Mouse (Mus musculus) mature B cell (primary cell): ENCODE data around the gene Cdhr2.

ENCODE experiments used
- in situ Hi-C: fragments of 300-500 bp; cut with MboI; formaldehyde crosslinking; loops from 2 replicates; pipeline ENCODE4 v1.14.3; 2019

The Cdhr2 gene

DNA sequence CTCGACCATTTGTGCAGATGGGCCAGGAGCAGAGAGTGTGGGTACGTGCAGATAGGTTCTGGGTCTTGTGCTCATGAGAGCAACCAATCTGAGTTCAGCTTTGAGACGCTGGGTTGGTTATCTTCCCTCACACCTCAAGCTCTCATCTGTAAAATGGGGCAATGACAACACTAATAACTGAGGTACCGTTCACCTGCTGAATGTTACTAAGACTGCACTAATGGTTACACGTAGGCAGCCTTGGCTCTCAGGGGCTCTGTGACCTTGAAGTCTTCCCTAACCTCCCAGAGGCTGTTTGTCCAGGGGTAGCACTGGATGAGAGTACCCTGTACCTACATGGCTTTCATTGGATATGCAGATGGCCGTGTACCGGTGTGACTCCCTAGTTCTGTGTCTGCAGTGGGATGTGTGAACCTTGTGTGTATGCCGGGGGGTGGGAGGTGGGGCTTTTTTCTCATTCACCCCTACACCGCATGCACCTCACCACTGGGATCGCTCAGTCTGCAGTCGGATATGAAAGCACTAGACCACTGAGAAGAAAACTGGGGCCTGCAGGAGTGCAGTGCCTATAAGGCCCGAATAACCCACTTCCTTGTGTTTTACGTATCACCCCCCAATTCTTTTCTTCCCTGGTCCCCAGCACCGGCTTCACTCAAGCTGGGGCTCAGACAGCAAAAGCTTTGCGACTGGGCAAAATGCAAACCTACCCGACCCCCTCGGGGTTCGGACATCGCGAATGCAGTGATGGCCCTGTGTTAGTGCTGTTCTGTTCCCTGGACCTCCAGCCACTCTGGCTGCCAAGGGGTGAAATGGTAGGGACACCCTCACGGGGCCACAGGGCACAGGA is 8.3 kb upstream of the Cdhr2 start:
- in situ Hi-C loops, result no loop called here

DNA sequence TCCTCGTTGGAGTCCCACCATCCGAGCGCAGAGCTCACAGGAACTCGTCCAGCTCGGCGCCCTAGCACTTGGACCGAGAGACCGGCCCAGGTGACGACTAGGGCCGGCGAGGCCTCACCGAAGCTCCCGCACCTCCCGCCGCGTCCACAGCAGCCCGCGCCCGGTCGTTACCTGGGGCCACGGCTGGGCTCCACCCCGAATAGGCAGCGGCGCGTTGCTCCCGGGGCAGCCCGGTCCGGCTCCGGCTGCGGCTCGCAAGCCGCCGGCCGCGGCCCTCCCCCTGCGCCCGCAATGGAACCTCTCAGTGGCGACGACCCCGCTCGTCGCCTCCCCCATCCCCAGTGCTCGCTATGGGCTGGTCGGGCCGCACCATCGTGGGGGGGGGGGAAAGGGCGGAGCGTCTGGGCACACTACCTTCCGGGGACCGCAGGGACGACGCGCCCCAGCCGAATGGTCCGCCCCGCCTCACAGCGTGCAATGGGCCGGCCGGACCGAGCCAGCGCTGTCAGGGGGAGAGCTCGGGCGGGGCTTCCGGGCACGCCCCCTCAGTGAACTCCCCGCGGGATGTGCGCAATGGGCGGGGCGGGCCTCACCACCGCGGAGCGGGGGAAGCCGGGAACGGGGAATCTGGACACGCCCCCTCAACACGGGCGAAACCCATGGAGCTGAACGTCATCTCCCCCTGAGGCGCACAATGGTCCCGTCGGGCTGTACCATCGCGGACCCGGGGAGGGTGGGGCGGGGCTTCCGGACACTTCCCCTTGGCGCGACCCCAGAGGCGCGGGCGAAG is 7.5 kb upstream of the Cdhr2 start, which contains the start of gene Rnf44:
Gene Rnf44, minus strand, starts transcription at position 350 of the 790 bp plus-strand sequence.
- in situ Hi-C loops, result no loop called here

DNA sequence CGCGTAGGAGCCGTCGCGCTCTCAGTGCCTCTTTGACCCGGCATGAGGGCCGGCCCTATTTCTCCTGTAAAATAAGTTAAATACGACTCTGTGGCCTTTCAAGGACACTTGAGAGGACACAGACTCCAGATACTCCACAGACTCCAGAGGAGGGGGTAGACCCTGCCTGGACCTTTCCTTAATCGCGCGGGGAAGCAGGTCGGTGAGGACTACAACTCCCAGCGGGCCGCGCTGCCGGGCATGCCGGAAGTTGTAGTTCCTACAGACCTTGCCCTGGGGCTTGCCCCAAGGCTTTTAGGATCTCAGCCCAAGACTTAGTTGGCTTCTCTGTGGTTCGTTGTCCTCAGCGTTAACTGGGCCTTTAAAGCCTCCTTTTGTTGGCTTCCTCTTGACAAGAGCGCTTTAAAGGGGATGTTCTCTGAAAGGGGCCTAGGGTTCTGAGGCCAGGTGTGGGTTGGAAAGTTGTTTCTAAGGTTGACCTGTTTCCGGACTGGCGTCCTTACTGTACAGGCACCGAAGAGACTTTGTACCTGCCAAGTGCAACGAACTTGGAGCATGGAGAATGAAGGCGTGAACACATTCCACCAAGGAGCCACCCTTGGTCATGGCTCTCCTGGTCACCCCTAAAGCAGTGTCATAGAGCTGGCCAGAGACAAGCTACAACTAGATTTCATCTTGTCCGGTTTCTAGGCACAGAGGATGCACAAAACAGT is 6.8 kb upstream of the Cdhr2 start:
- in situ Hi-C loops, result no loop called here

DNA sequence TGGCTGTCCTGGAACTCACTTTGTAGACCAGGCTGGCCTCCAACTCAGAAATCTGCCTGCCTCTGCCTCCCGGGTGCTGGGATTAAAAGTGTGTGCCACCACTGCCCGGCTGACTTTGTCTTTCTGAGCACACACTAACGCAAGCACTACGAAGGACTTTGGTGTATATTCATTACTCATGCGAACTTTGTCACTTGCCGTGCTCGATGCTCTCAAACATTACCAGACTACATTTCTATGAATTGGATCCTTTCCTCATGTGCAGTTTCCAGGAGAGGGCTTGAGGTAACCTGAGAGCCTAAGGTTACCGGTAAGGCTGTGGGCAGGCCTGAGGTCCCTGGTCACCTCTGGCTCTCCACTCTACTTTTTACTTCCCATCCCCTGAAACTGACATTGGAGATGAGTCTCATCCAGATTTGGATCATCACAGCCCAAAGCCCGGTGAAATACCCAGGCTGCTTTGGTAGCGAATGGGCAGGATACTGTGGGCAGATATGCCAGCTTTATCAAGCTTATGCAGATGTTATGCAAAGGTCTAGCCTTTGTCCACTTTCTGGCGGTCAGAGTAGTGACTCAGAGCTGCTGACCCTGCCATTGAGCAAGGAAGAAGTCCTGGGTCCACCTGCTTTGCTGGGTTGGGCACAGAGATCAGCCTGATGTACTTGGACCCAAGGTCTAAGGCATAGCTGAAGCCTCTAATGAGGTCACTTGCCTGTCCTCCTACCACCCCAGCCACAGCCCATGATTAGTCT is 5.6 kb upstream of the Cdhr2 start:
- in situ Hi-C loops, result no loop called here

DNA sequence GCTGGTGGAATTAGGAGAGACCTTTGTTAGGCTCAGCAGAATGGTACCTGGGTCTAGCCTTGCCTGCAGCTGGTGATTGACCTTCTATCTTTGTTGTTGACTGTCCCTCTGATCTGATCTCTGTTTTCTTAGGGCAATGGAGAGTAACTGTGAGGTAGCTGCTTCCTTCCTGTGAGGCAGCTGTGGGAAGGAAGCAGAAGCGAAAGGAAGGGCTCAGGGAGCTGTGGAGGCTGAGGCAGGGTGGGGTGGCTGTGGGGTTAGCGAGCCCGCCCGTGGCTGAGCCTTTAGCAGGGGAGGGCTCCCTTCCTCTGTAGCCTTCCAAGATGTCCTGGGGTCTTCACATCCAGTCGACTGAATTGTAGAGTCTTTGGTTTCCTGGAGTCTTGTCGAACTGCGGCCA is 1.2 kb downstream of the Cdhr2 start:
- in situ Hi-C loops, result no loop called here

DNA sequence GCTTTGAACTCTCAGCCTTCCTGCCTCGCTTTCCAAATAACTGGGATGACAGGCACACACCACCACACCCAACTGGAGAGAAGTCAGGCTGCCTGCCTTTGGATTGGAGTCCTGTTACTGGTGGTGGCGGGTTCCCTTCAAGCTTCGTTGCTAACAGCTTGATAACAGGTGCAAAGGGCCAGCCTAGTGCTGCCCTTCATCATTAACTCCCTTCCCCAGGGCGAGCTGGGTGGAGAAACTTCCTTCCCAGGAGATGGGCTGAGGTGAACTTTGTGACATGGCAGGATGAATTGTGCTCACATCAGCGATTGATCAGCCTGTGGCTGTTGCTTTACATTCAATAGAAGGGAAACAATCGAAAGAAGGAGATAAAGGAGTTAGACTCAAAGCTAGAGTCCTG is 3.6 kb downstream of the Cdhr2 start:
- in situ Hi-C loops, result no loop called here

DNA sequence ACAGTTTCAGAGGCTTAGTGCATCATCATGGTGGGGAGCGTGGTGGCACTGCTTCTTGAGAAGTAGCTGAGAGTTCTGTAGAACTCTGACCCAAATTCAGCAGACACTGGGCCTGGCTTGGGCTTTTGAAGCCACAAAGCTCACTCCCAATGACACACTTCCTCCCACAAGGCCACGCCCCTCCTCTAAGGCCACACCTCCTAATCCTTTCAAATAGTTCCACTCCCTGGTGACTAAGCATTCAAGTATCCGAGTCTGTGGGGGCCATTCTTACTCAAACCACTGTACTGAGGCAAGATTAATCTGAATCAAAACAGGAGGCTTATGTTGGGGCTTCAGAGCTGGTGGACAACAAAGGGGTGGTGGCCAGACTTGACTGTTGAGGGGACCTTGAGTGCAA is 9.6 kb downstream of the Cdhr2 start:
- in situ Hi-C loops, result no loop called here

DNA sequence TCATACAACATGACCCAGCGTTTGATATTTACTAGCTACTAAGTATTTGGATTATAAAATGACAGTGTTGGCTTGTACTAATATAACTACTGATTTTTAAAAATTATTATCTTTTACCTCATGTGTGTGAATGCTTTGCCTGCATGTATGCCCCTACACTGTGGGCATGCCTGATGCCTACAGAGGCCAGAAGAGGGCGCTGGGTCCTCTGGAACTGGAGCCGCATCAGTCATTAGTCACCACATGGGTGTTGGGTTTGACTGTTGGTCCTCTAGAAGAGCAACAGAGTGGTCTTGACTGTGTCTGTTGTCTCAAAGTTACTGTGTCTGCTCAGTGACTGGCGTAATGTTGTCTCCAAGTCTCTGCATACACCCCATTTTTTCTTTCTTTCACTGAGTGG is 13.1 kb downstream of the Cdhr2 start:
- in situ Hi-C loops, result no loop called here

DNA sequence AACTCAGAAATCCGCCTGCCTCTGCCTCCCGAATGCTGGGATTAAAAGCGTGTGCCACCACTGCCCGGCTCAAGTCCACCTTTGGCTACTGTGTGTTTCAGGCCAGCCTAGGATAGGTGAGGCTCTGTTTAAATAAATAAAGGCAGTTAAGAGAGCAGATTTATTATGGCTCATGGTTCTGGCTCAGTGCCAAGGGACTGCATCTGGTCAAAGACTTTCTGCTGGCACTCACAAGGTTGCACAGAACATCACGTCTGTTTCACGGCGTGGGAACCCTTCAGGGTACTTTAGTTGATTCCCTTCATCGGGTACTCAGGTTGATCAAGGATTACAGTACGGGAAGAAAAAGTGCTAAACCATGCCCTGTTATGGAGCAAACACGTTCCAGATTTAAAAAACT is 13.7 kb downstream of the Cdhr2 start:
- in situ Hi-C loops, result no loop called here

DNA sequence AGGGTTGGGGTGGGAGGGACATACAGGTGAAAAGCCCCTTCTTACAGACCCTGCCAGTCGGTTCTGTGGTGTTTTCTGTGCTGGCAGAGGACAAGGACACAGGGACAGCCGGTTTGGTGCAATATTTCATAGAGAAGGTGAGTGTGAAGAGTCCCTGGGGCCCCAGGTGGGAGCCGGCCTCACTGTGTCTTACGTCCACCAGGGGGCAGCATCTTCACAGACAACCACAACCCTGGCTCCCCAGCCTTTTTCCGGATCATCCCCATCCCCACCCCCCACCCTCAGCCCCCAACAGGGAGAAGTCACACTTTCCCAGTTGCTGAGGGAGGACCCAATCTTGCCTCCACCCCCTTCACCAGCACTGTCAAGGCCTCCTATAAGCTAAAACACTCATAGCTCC is 15.7 kb downstream of the Cdhr2 start:
- in situ Hi-C loops, result no loop called here

DNA sequence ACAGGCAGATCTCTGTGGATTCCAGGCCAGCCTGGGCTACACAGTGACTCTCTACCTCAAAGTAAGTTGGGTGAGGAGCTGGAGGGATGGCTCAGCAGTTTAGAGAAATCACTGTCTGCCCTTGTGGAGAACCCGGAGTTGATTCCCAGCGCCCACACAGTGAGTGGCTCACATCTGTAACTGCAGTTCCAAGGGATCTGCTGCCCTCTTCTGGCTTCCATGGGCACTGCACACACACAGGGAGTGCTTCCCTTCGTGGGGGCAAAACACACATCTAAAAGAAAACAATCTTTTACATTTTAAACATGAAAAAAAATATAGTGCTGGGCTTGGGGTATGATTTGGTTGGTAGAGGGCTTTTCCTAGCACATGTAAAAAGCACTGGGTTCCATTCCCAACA is 21.9 kb downstream of the Cdhr2 start:
- in situ Hi-C loops, result no loop called here

DNA sequence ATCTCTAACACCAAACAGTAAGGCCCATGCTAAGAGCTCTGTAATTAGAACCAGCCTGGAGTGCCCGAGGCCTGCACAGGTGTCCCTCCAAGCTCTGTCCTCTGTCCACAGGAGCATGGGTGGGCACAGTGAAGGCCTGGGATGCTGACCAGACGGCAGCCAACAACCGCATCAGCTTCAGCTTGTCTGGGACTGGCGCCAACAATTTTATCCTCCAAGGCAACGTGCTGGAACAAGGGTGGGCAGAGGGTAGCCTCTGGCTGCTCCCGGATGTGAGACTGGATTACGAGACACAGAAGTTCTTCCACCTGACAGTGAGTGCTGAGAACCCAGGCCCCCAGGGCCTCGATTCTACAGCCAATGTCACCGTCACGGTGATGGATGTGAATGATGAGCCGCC is 24.9 kb downstream of the Cdhr2 start:
- in situ Hi-C loops, result no loop called here

DNA sequence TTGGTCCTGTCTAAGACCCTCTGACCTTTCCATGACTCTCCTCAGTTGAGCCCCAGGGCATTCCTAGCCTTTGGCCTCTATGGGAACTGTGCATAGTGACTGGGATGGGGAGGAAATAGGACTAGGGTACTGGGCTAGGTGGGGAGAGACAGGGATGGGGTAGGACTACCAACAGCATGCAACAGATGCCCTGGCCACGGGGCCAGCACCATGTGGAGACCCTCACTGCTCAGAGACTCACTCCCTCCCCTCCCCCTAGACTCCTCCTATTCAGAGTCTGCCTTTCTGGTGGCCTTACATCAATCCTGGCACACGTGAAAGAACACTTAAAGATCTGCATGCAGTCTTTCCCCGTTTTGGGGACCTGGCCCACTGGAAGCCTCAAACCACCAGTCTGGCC is 35.7 kb downstream of the Cdhr2 start:
- in situ Hi-C loops, result no loop called here

DNA sequence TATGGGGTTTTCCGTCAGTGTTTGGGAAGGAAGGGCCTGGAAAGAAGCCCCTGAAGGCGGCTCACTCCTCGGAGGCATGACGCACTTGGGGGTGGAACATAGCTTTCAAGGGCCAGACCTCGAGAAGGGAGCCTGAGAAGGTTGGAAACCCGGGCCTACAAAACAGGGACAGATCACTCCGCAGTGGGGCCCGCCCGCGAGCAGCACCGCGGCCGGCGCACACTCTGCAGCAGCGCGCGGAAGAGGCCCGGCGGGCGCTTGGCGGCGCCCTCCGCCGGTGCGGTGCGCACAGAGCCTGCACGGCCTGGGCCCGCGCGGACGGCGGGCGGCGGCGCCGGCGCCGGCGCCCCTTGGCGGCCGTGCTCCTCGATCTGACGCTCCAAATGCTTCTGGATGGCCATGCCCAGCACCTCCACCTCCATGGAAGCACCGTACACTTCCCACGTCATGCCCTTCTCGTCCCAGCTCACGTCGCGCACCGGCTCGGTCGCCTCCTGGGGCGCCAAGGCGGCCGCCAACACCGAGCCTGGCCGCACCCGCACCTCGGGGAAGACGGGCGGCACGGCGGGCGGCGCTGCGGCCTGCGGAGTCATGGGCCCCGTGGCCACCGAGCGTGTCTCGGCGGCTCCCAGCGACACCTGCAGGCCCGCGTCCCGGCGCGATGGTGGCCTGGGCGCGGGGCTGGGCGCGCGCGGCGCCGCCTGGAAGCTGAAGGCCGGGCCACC is 36.4 kb downstream of the Cdhr2 start:
- in situ Hi-C loops, result no loop called here

DNA sequence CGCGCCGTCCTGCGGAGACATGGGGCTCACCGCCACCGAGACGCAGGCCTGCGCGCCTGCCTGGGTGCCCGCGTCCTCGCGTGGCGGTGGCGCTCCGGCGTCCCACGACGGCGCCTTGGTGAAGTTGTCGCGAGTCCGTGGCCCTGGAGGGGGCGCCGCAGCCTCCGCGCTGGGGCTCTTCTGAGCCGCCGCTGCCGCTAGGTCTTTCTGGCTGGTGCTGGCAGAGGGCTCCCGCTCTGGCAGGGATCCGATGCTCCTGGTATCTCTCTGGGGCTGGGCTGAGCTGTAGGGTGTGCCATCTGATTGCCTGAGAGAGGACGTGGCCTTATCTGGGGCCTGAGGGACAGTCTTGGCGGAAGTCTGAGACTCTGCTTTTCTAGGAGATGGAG is 36.9 kb downstream of the Cdhr2 start:
- in situ Hi-C loops, result no loop called here

DNA sequence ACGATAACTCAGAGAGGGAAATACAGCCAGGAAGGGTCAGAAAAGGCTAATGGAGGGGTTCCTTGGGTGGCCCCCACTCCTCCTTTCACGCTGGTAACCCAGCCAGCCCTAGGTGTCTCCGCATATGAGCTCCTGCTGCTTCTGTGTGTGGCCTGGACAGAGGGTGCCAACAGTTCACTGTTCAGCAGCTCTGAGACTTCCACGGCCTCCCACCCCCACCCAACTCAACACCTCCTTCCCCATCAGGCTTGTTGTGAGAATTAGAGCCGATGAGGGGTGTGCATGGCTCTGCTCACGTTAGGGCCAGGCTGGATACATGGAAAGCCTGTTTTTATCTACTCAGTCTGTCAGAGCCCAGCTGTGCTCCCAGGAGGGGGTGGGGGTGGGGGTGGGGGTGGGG is 44.8 kb downstream of the Cdhr2 start:
- in situ Hi-C loops, result no loop called here

DNA sequence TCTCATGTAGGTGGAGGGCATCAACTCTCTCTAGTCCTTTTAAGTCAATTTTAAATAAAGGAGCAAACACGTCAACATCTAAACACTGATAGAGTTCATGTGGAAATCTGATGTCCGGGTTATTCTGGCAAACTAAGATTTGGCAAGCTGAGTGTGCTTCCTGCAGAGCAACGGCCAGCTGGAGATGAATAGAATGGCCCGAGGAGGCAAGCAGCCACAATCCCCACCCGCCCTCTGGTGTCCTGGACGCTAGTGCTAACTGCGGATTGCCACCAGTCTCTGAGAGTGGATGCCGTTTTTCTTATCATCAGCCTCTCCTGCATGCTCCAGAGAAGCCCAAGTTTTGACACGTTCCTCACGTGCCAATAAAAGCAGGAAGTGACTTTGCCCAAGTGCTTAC is 45.6 kb downstream of the Cdhr2 start:
- in situ Hi-C loops, result no loop called here

DNA sequence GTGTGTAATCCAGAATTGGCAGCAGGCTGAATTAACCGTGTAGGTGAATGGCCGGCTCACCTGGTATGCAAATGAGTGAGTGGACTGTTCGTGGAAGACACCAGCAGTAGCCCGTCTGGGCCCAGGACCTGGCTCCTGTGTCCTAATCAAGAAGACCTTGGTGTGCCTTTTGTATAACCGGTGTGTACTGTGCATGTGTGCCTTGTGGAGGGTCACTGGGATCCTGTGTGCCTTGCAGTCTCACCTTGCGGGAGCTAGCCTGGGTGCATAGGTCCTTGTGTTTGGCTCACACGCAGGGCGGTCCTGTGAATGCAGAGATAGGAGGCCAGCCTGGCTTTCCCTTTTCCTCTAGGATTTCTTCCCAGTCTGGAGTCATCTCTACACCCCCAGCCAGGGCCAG is 46.9 kb downstream of the Cdhr2 start:
- in situ Hi-C loops, result no loop called here

DNA sequence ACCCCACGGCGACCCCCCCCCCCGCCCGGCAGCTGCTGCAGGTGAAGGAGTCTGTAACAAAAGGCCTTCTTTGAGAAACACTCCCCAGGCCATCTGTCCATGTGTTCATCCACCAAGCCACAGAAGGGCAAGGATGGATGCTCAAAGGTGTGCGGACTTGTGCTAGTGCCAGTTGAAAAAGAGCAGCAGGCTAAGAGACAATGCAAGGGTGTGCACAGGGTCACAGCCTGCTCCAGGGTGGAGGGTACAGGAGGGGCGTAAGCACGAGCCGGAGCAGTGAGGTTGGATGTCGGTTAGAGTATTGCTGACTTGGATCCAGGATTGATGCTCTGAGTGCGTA is 47.4 kb downstream of the Cdhr2 start:
- in situ Hi-C loops, result no loop called here

DNA sequence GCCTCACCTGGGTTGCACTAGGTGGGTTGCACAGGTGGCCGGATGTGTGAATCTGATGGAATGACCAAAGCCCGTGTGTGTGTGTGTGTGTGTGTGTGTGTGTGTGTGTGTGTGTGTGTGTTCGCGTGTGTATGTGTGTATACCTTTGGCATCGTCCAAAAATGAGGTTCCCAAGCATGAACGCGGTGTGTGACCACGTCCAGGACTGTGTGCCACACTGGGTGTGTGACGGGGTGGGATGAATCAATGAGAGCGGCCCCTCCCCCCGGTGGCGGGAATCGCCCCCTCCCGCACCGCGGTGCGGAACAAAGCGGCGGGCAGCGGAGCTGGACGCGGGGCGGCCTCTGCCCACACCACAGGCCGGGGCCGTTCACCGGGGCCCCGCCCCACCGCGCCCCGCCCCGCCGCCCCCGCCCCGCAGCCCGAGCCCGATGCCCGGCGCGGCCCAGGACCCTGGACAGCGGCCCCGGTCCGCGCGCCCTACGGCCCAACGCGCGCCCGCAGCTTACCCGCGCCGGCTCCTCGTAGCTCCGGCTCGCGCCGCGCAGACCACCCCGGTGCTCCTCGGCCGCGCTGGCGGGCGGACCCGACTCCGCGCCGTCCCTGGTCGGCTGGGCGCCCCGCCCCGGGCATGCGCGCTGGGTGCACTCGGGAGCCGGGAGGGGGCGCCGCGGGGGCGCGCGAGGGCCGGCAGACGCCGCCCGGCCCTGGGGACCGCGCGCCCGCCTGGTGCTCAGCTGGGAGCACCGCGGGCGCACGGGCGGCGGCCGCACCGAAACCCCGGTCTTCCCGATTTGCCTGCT is 48.0 kb downstream of the Cdhr2 start:
- in situ Hi-C loops, result no loop called here
